Mouse (Mus musculus) thymus, adult 18-20 months (tissue): ENCODE measurements around the gene Sfpq.

Source experiments
- DNase-seq, 2 experiments: peaks; one replicate each; pipeline ENCODE4 v3.0.0; 2022; ENCODE audit warnings: mixed read lengths in 2 of 2

Gene Sfpq

DNA sequence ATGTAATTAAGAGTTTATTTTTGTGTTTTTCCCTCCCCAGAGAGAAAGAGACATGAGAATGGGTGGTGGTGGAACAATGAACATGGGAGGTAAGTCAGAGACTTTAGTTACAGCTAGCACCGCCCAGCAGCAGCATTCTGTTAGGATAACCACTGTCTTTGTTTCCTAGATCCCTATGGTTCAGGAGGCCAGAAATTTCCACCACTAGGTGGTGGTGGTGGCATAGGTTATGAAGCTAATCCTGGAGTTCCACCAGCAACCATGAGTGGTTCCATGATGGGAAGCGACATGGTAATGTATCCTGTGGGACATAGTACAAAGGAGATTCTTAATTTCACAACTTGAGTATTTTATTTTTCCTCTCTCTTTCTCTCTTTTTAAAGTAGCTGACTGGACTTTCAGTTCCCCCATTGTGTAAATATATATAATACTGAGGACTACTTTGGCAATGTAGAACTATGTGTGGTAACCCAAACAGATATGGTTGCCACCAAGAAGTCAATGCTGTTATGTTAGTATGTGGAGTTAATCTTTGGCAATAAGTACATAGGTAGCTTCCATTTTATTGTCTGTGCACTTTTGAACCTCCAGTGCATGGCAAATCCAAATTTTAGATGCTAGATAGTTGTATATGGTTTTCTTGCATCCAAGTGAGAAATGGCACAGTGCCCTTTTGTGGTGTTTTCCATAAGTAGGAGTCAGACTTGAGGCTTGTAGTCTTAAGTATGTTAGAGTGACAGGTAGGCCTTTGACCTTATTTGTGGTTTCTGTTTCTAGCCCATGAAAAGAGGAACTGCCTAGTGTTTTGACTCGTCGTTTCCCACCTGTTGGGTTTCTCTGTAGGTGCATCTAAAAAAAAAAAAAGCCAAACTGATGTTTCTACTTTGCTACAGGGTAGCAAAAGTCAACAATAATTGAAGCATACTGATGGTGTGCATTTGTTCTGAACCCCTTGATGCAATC is 6.4 kb downstream of the Sfpq start:
- no peak for DNase-seq

- DNase-seq, result no peak
Measured at GRCm38 (mm10) chr4:127037158-127037557, 16.0 kb downstream of the Sfpq start.

GRCm38 (mm10) chr4:127037908-127038827 is 17.0 kb downstream of the Sfpq start:
- DNase-seq, result no peak

- no peak for DNase-seq
Measured at GRCm38 (mm10) chr4:127038828-127039349, 17.8 kb downstream of the Sfpq start.

GRCm38 (mm10) chr4:127039871-127040483 is 18.9 kb downstream of the Sfpq start:
- DNase-seq, result no peak

- no peak for DNase-seq
Measured at GRCm38 (mm10) chr4:127043540-127043939, 22.4 kb downstream of the Sfpq start.

DNA sequence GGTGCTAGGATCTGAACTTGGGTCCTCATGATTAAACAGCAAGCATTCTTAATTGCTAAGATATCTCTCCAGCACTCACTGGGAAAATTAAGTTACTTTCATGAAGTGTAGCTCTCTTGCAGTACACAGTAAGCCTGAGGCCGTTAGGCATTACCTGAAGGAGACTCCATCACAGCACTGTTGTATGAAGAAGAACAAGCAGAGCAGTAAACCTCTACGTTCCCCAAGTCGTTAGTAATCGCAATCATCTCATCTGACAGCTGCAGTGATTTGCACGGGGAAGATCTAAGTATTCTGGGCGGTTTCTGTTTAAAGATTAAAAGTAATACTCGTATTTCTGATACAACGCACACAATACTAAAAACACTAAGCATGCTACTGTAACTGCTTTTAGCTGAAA is 30.0 kb downstream of the Sfpq start:
- DNase-seq, result no peak

- no peak for DNase-seq
Measured at GRCm38 (mm10) chr4:127053071-127053470, 31.9 kb downstream of the Sfpq start.

GRCm38 (mm10) chr4:127054522-127055198 is 33.5 kb downstream of the Sfpq start:
- DNase-seq, result no peak

- peak; percentile 87 to 90 for DNase-seq
Measured at GRCm38 (mm10) chr4:127060585-127061290, 39.6 kb downstream of the Sfpq start, which contains the start of gene Zmym1. TSS of gene Zmym1 (minus strand) at chr4:127061152.

DNA sequence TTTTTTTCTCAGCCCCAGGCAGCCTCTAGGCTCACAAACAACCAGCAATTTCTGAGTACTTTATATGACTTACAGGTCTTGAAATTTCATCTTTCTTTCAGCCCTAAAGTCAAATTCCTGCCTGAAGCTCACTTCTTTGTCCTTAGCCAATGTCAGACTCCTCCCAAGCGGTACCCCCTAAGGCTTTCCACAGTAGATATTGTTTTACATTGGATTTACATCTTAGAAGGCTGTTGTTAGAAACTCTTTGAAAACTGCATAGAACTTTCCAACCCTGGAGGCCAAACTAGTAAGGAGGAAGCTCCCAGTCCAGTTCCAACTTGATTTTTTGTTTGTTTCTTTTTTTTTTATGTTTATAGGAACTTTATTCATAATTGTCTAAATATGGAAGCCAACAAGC is 42.9 kb downstream of the Sfpq start:
- no peak for DNase-seq

DNA sequence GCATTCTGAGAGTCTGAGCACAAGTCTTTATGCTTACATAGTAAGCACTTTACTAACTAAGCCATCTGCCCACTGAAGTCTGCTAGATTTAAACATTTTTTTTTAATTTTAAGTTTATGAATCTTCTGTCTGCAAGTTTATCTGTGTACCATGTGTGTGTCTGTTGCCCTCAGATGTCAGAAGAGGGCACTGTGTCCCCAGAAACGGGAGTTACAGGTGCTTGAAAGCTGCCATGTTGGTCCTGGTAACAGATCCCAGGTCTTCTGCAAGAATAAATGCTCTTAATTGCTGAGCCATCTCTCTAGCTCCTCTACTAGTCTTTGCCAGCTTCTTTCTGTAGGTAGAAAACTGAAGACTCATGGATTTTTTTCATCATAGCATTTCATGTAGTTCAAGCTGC is 53.8 kb downstream of the Sfpq start:
- no peak for DNase-seq

- DNase-seq, result peak; percentile 90 to 93
Measured at GRCm38 (mm10) chr4:127076875-127077548, 55.9 kb downstream of the Sfpq start, which contains the start of gene Zmym6. TSS of gene Zmym6 (plus strand) at chr4:127077383.

DNA sequence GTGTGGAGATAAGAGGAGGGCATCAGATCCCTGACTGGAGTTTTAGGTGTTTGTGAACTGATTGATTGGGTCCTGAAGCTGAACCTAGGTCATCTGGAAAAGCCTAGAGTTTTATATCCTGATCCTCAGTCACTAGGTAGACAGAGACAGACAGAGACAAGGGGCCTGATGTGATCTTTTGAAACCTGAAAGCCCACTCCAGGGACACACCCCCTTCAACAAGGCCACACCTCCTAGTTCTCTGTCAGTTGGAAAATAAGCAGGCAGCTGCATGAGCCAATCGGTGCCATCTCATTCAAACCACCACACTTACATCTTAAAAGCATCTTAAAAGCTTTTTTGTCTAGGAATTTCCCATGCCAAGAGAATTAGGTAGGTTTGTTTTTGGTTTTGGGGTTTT is 59.7 kb downstream of the Sfpq start:
- no peak for DNase-seq

DNA sequence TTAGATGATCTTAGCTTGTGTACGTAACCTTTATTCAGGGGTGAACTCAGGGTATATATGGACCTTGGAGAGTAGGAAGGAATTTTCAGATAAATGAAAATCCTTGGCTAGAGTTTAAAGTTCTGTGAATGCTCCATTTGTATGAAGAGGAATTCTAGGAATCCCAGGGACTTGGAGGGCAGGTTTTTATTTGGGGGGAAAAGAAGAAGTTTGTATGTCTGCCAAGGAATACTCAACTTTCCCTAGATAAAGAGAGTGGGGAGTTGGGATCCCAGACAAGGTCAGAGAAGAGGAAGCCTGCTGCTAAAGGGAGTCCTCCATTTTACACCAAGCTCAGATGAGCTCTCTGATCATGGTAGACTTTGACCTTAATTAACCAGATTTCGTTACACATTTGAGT is 62.0 kb downstream of the Sfpq start:
- DNase-seq, result no peak

GRCm38 (mm10) chr4:127085761-127086160 is 64.6 kb downstream of the Sfpq start:
- no peak for DNase-seq
